Mouse (Mus musculus): ENCODE measurements around the gene Plpp6. TPM values are rescaled to one million over a fixed set of nuclear protein-coding genes. Genes with fewer than 3 reads are reported as not detected.

Gene Plpp6
- polyA plus RNA-seq, 1 experiment from 2014 or later = 17.0 TPM

DNA sequence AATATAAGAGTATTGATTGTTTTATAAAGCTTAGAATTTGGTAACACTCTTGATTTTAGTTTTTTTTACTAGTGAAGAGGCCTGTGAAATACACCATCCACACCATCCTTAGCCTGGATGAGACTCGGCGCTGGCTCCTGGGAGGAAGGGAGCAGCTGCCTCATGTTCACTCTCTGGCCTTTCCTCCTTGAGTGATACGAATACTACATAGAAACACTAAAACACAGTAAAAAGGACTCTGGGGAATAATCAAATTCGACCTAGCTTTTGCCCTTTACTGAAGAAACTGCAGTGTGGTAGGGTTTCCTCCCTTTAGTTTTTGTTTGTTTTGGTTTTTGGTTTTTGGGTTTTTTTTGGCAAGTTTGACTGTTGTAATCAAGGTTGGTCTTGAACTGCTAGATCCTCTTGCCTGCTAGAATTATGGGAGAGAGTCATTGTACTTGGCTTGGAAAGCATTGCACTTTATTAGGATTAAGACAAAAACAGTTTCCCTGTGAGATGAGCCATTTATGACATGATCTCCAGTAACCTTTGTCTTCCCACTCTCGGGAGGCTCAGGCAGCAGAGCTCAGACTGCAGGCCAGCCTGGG lies 50.8 kb downstream of the Plpp6 start:
- Histone ChIP-seq H3K9me3 (ENCODE audit: control insufficient read depth, low read length) (no peaks in the 10 kb centered on the region), H3K4me1 (ENCODE audit: control insufficient read depth, insufficient read depth, low read length) (no peaks in the 10 kb centered on the region), H3K4me3 (replicated peaks; ENCODE audit: low read depth, low read length) (no peak overlapping the region), H3K36me3 (ENCODE audit: control insufficient read depth, insufficient read depth, low read length) (peaks cover 72% of the 10 kb centered on the region), H3K27ac (replicated peaks; ENCODE audit: low read depth, low read length) (no peak overlapping the region), H3K9ac (replicated peaks; ENCODE audit: low read length) (no peak overlapping the region), H3K27me3 (ENCODE audit: control insufficient read depth, insufficient read depth, low read length) (no peaks in the 10 kb centered on the region), H3K4me2 (ENCODE audit: low read length) (no peak overlapping the region)
- no peak for DNase-seq
- no peak for ATAC-seq (ENCODE audit: low FRiP score, low TSS enrichment)
- WGBS = 92% methylated on average over 5 of the region's 5 CpGs

DNA sequence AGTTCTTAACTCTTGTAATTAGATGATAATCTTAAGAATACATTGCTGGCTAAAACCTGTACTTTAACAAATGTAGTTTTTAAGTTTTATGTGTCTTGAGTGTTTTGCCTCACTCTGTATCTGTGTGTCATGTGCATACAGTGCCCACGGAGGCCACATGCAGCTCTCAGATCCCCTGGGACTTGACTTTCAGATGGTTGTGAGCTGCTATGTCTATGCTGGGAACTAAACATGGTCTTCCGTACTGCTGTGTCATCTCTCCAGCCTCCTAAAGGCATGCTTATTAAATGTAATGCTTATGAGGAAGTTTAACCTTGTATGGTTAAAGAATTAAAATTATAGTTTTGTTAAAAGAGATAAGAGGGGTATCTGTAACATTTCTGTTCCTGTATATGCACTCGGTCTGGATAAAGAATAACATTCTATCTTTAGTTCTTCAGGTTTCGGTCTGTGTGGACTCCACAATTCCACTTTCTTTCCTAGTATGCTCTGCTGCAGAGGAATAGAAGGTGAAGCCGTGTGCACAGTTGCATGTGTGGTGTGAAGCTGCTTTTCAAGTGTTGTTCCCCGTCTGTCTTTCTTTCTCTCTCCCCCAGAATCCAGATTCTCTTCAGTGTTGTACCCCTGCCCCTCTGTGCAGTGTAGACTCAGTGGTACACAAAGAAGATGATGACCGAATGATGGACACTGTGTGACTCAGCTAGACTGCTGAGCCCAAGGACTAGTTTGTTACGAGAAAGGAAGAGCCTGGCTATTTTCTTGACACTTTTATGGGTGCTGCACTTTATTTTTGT lies 51.9 kb downstream of the Plpp6 start:
- Histone ChIP-seq H3K4me1 (ENCODE audit: control insufficient read depth, insufficient read depth, low read length) (no peaks in the 10 kb centered on the region), H3K9ac (replicated peaks; ENCODE audit: low read length) (no peak overlapping the region), H3K27me3 (ENCODE audit: control insufficient read depth, insufficient read depth, low read length) (no peaks in the 10 kb centered on the region), H3K4me3 (replicated peaks; ENCODE audit: low read depth, low read length) (no peak overlapping the region), H3K27ac (replicated peaks; ENCODE audit: low read depth, low read length) (no peak overlapping the region), H3K4me2 (ENCODE audit: low read length) (no peak overlapping the region), H3K36me3 (ENCODE audit: control insufficient read depth, insufficient read depth, low read length) (peaks cover 81% of the 10 kb centered on the region), H3K9me3 (ENCODE audit: control insufficient read depth, low read length) (no peaks in the 10 kb centered on the region)
- no peak for ATAC-seq (ENCODE audit: low FRiP score, low TSS enrichment)
- DNase-seq = no peak
- WGBS = 88% methylated on average over 8 of the region's 8 CpGs

DNA sequence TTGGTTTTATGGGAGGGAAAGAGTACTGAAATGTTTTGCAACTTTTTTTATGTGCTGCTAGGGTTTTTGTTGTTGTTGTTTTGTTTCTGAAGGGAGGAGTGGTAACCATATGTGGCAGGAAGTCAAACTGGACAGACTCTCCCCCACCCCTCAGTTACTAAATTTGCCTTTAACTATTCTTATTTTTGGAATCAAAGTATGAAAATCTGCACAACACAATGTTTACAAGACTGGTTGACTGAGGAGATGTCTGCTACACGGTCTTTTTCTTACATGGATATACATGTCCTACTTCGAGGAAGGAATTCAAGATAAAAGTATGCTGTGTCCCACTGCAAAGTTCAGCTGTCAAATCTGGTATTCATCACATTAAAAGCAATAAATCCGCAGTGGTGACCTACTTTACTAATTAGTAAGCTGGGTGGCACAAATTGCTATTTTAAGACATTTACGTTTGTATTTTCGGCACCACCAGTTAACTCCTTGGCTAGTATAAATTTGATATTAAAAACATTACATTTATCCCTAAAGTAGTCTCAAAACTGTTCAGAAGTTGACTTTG lies 52.5 kb downstream of the Plpp6 start:
- no peak overlapping the region for H3K9ac ChIP-seq (replicated peaks; ENCODE audit: low read length)
- H3K4me1 ChIP-seq (ENCODE audit: control insufficient read depth, insufficient read depth, low read length) = no peaks in the 10 kb centered on the region
- H3K36me3 ChIP-seq (ENCODE audit: control insufficient read depth, insufficient read depth, low read length) = peaks cover 81% of the 10 kb centered on the region
- H3K4me2 ChIP-seq (ENCODE audit: low read length) = no peak overlapping the region
- no peak overlapping the region for H3K27ac ChIP-seq (replicated peaks; ENCODE audit: low read depth, low read length)
- WGBS = 93% methylated on average over 5 of the region's 5 CpGs
- ATAC-seq (ENCODE audit: low FRiP score, low TSS enrichment) = no peak
- H3K27me3 ChIP-seq (ENCODE audit: control insufficient read depth, insufficient read depth, low read length) = no peaks in the 10 kb centered on the region
- no peaks in the 10 kb centered on the region for H3K9me3 ChIP-seq (ENCODE audit: control insufficient read depth, low read length)
- no peak for DNase-seq
- H3K4me3 ChIP-seq (replicated peaks; ENCODE audit: low read depth, low read length) = no peak overlapping the region

Other genes with a start within 250 kb of the Plpp6 start
- 19.8 and 21.7 TPM in 2 replicates for gene Slc1a1, start 128.9 kb upstream of the Plpp6 start, polyA plus RNA-seq (2014; fragmentation: Nextera tagmentation; extraction: Ambion mirVana)
- 0.85 and 0.96 TPM in 2 replicates for gene 4430402I18Rik, start 3.8 kb downstream of the Plpp6 start, polyA plus RNA-seq (2014; fragmentation: Nextera tagmentation; extraction: Ambion mirVana)
- 54.8 and 62.3 TPM in 2 replicates for gene Cdc37l1, start 26.4 kb downstream of the Plpp6 start, polyA plus RNA-seq (2014; fragmentation: Nextera tagmentation; extraction: Ambion mirVana)
- gene Ak3, start 84.0 kb downstream of the Plpp6 start, polyA plus RNA-seq (2014; fragmentation: Nextera tagmentation; extraction: Ambion mirVana) = 55.1 and 79.5 TPM in 2 replicates
- gene Rcl1, start 137.4 kb downstream of the Plpp6 start, polyA plus RNA-seq (2014; fragmentation: Nextera tagmentation; extraction: Ambion mirVana) = 28.4 and 33.2 TPM in 2 replicates